ENCODE assay signal across 10 mouse cellular contexts in genomic region chr7:130261684-130262527, GRCm38 (mm10).
A peak's percentile ranks its signal among the peaks of the same experiment; 100 is the strongest.
DNase-seq lines count a peak whose midpoint lies in the region; ATAC-seq and TF ChIP-seq lines count a peak whose summit lies in the region.
"Had no signal": no experiment of that assay in that cellular context is flagged by ENCODE, and none has a peak within 500 bp of the region (broad histone marks: within the 10 kb centered on the region; RNA-seq: fewer than 3 reads in every experiment).

No protein-coding gene starts in this region.

- no peak for TF ChIP-seq CTCF in liver, adult 2 months (IDR thresholded peaks at IDR 0.05; ENCODE audit: low read depth, low read length)

- no peaks in the 10 kb centered on the region for H3K36me3 ChIP-seq in liver, adult 2 months (ENCODE audit: control insufficient read depth, insufficient read depth, low read length)
- H3K36me3 ChIP-seq in hindbrain, embryonic 14.5 days (replicated peaks; ENCODE audit: control insufficient read depth, insufficient read depth), result no peaks in the 10 kb centered on the region
- H3K36me3 ChIP-seq in neural tube, embryonic 12.5 days, result peaks cover 3% of the 10 kb centered on the region; the same call in 1 of the 2 replicates

- H3K9ac ChIP-seq in liver, adult 2 months (ENCODE audit: low read depth, low read length), result peak overlapping the region; percentile 28
- peak overlapping the region; percentile 62 for H3K9ac ChIP-seq in hindbrain, embryonic 14.5 days
- peak overlapping the region; percentile 17 for H3K9ac ChIP-seq in neural tube, embryonic 12.5 days

- no peak overlapping the region for H3K27ac ChIP-seq in liver, adult 2 months (replicated peaks; ENCODE audit: insufficient read depth, low read depth, low read length)
- H3K27ac ChIP-seq in hindbrain, embryonic 14.5 days, result peak overlapping the region; percentile 14
- H3K27ac ChIP-seq in neural tube, embryonic 12.5 days, result no peak overlapping the region

- H3K4me2 ChIP-seq in hindbrain, embryonic 14.5 days (replicated peaks), result peak overlapping the region; percentile 83
- peak overlapping the region; percentile 88 for H3K4me2 ChIP-seq in neural tube, embryonic 12.5 days (replicated peaks)

- no peaks in the 10 kb centered on the region for H3K27me3 ChIP-seq in liver, adult 2 months (ENCODE audit: control insufficient read depth, insufficient read depth, low read length)
- H3K27me3 ChIP-seq in hindbrain, embryonic 14.5 days (ENCODE audit: control insufficient read depth, insufficient read depth, low read length), result no peaks in the 10 kb centered on the region; the same call in 1 of the 2 replicates
- no peaks in the 10 kb centered on the region for H3K27me3 ChIP-seq in neural tube, embryonic 12.5 days (replicated peaks)

- 70% methylated on average over 17 of the region's 17 CpGs for WGBS in liver, adult 2 months
- WGBS in hindbrain, embryonic 14.5 days, result 24% methylated on average over 17 of the region's 17 CpGs
- 26% methylated on average over 17 of the region's 17 CpGs for WGBS in neural tube, embryonic 12.5 days

- no peak for ATAC-seq in hindbrain, embryonic 14.5 days (ENCODE audit: low FRiP score)
- ATAC-seq in neural tube, embryonic 12.5 days (ENCODE audit: low FRiP score, low read depth), result no peak

- peak overlapping the region; percentile 25 for H3K4me3 ChIP-seq in liver, adult 2 months (ENCODE audit: insufficient read depth, low read depth, low read length)
- peak overlapping the region; percentile 59 for H3K4me3 ChIP-seq in hindbrain, embryonic 14.5 days (replicated peaks; ENCODE audit: low read length)
- H3K4me3 ChIP-seq in neural tube, embryonic 12.5 days, result peak overlapping the region; percentile 77
- H3K4me3 ChIP-seq: megakaryocyte, embryonic 14.5 days had no signal

- H3K79me2 ChIP-seq in liver, adult 2 months (ENCODE audit: control insufficient read depth, insufficient read depth, low read length), result peaks cover 26% of the 10 kb centered on the region; the same call in 1 of the 2 replicates

- no peaks in the 10 kb centered on the region for H3K9me3 ChIP-seq in hindbrain, embryonic 14.5 days (ENCODE audit: control insufficient read depth, low read length)
- H3K9me3 ChIP-seq in neural tube, embryonic 12.5 days, result no peaks in the 10 kb centered on the region

- DNase-seq in adrenal gland, adult (ENCODE audit: inconsistent age in 2 of 2, low spot score in 1 of 2), result peak; percentile 60 to 76
- no peak for DNase-seq in adrenal gland, postnatal 25 days
- DNase-seq in liver, adult 2 months (ENCODE audit: extremely low read depth, low read depth, low spot score), result no peak
- DNase-seq in liver, result no peak
- DNase-seq in hindbrain, embryonic 14.5 days (ENCODE audit: low spot score), result no peak
- DNase-seq in urinary bladder, adult 18-20 months (ENCODE audit: low spot score in 2 of 2), result no peak
- no peak for DNase-seq in spleen, adult 18-20 months
- DNase-seq: gastrocnemius, postnatal 14 days had no signal

- no peak for TF ChIP-seq POLR2A in liver, adult 2 months (IDR thresholded peaks at IDR 0.05; ENCODE audit: extremely low read depth, insufficient read depth, low read length)

- H3K4me1 ChIP-seq in liver, adult 2 months (ENCODE audit: control insufficient read depth, insufficient read depth, low read length), result peaks cover 9% of the 10 kb centered on the region
- H3K4me1 ChIP-seq in hindbrain, embryonic 14.5 days (replicated peaks; ENCODE audit: control insufficient read depth, insufficient read depth, low read length), result peaks cover 61% of the 10 kb centered on the region
- peaks cover 67% of the 10 kb centered on the region for H3K4me1 ChIP-seq in neural tube, embryonic 12.5 days

Comparison
In these comparisons a context has a peak if more than half of its experiments do, and no peak if none do; other contexts are left out.
1. DNase-seq: peak in adrenal gland, adult (2 of 2); none in adrenal gland, postnatal 25 days (single experiment), liver, adult 2 months (single experiment), liver (single experiment), hindbrain, embryonic 14.5 days (single experiment), urinary bladder, adult 18-20 months (0 of 2) and spleen, adult 18-20 months (0 of 2).
2. H3K4me3 ChIP-seq: peak in every context shown above with its lines; median percentile 77 in neural tube, embryonic 12.5 days; 59 in hindbrain, embryonic 14.5 days; 25 in liver, adult 2 months.
3. Peak in every context shown above with its lines, with median percentiles within 50 percentile points of each other: H3K9ac ChIP-seq.